ENCODE assay signal across 17 mouse cellular contexts in genomic region chr10:70004058-70004457, GRCm38 (mm10).
DNase-seq lines count a peak whose midpoint lies in the region; ATAC-seq and TF ChIP-seq lines count a peak whose summit lies in the region.
"Had no signal": no experiment of that assay in that cellular context is flagged by ENCODE, and none has a peak within 500 bp of the region (broad histone marks: within the 10 kb centered on the region; RNA-seq: fewer than 3 reads in every experiment).

No protein-coding gene starts in this region.

- no peaks in the 10 kb centered on the region for H3K4me1 ChIP-seq in forebrain, embryonic 15.5 days
- H3K4me1 ChIP-seq: hindbrain, embryonic 12.5 days had no signal

- no peak overlapping the region for H3K27ac ChIP-seq in gastrocnemius, adult 2 months
- no peak overlapping the region for H3K27ac ChIP-seq in left cerebral cortex, adult 2 months
- no peak overlapping the region for H3K27ac ChIP-seq in forebrain, embryonic 15.5 days (replicated peaks)
- H3K27ac ChIP-seq: hindbrain, embryonic 12.5 days had no signal

- no peaks in the 10 kb centered on the region for H3K9me3 ChIP-seq in forebrain, embryonic 15.5 days
- H3K9me3 ChIP-seq: hindbrain, embryonic 12.5 days had no signal

- intact Hi-C loops in gastrocnemius, adult 2 months (cut with DNase I) = loop anchor here (5.0 kb wide), 1 partner anchor 293 kb away; no protein-coding TSS in a partner anchor
- intact Hi-C loops in left cerebral cortex, adult 2 months (cut with DNase I) = no loop called here
- intact Hi-C loops in left cerebral cortex, postnatal 36 days (cut with DNase I) = no loop called here

- DNase-seq in gastrocnemius, adult 2 months = no peak
- no peak for DNase-seq in gastrocnemius, adult 18-20 months (ENCODE audit: low spot score)
- DNase-seq in left cerebral cortex, adult 2 months (ENCODE audit: extremely low spot score in 1 of 2, low spot score in 2 of 2) = no peak
- no peak for DNase-seq in left cerebral cortex, postnatal 36 days (ENCODE audit: low spot score in 2 of 2)
- DNase-seq in 3T3-L1 (ENCODE audit: low read depth, low spot score) = peak; percentile 25
- no peak for DNase-seq in Patski (ENCODE audit: low read depth, low spot score)
- no peak for DNase-seq in layer of hippocampus, adult 11-12 months (ENCODE audit: low spot score)
- DNase-seq: B cell, adult 2 months; cerebellum, postnatal 10 days; kidney, adult 11 months; kidney, postnatal 25 days; liver; right cerebral cortex, postnatal 14 days; thymus, postnatal 36 days had no signal

- POLR2A ChIA-PET in Patski (lab: Charles Lee) = interaction anchor here (0.8 to 1.7 kb wide), 2 partner anchors 8 to 14 kb away, joined by 3 read pairs; no protein-coding TSS in a partner anchor

- in situ Hi-C loops in Patski (cut with MboI; ENCODE audit: low pct_unique_long_range_greater_than_20kb) = loop anchor here (25.0 kb wide), 1 partner anchor 158 kb away; no protein-coding TSS in a partner anchor

- no peaks in the 10 kb centered on the region for H3K27me3 ChIP-seq in Patski
- no peaks in the 10 kb centered on the region for H3K27me3 ChIP-seq in forebrain, embryonic 15.5 days
- H3K27me3 ChIP-seq: hindbrain, embryonic 12.5 days had no signal

- no peak overlapping the region for H3K9ac ChIP-seq in forebrain, embryonic 15.5 days (replicated peaks)
- H3K9ac ChIP-seq: hindbrain, embryonic 12.5 days had no signal

- no peak overlapping the region for H3K4me2 ChIP-seq in forebrain, embryonic 15.5 days (replicated peaks)
- H3K4me2 ChIP-seq: hindbrain, embryonic 12.5 days had no signal

- ATAC-seq in Patski = no peak
- ATAC-seq in forebrain, embryonic 15.5 days (replicated peaks) = no peak
- ATAC-seq: midbrain, embryonic 16.5 days had no signal

- 91% methylated on average over 5 of the region's 5 CpGs for WGBS in forebrain, embryonic 15.5 days

- CTCF ChIA-PET in Patski (lab: Charles Lee) = interaction anchor here (1.5 kb wide), 1 partner anchor 17 kb away, joined by 4 read pairs; no protein-coding TSS in a partner anchor

- peaks cover 57% of the 10 kb centered on the region for H3K36me3 ChIP-seq in forebrain, embryonic 15.5 days

- peak; percentile 60 for TF ChIP-seq CTCF in gastrocnemius, adult 2 months (IDR thresholded peaks at IDR 0.05)
- TF ChIP-seq CTCF in left cerebral cortex, adult 2 months (IDR thresholded peaks at IDR 0.05) = peak; percentile 55
- peak; percentile 59 for TF ChIP-seq CTCF in Patski (IDR thresholded peaks at IDR 0.05)

- no peak overlapping the region for H3K4me3 ChIP-seq in gastrocnemius, adult 2 months
- no peak overlapping the region for H3K4me3 ChIP-seq in left cerebral cortex, adult 2 months
- no peak overlapping the region for H3K4me3 ChIP-seq in forebrain, embryonic 15.5 days
- H3K4me3 ChIP-seq: hindbrain, embryonic 12.5 days had no signal
